Mouse (Mus musculus) intestine, postnatal 0 days (tissue): ENCODE results near the gene Pus7. TPM values are rescaled to one million over a fixed set of nuclear protein-coding genes. Genes with fewer than 3 reads are reported as not detected.
"Not testable (repeated sequence)": the region's sequence is repeated elsewhere in the genome, so short reads cannot be mapped to it uniquely, and the experiment has no call there.

Experiments used
- ATAC-seq: fragments of 200-750 bp; cut with Nextera tagmentation; 2 replicates; pipeline ENCODE4 v1.8.0; 2017; ENCODE audit warnings: mild to moderate bottlenecking, moderate TSS enrichment, moderate library complexity
- H3K27ac ChIP-seq: fragments of 300-500 bp; sonication (generic); 2 replicates; pipeline ENCODE4 v1.5.1; 2014; ENCODE audit warnings: mild to moderate bottlenecking, low read depth, low read length, moderate library complexity
- H3K27me3 ChIP-seq: fragments of 300-500 bp; sonication (generic); replicated peaks from 2 replicates; pipeline ENCODE4 v1.6.1; 2014; ENCODE audit warnings: low read length, mixed read lengths; ENCODE audit not compliant: control insufficient read depth, insufficient read depth
- H3K36me3 ChIP-seq: fragments of 300-500 bp; sonication (generic); 2 replicates; pipeline ENCODE4 v1.6.1; 2014; ENCODE audit warnings: mild to moderate bottlenecking, moderate library complexity; ENCODE audit not compliant: control insufficient read depth, insufficient read depth
- H3K4me1 ChIP-seq: fragments of 300-500 bp; sonication (generic); replicated peaks from 2 replicates; pipeline ENCODE4 v1.6.1; 2014; ENCODE audit warnings: antibody characterized with exemption, low read length, mixed read lengths; ENCODE audit not compliant: control insufficient read depth, insufficient read depth
- H3K4me2 ChIP-seq: fragments of 300-500 bp; sonication (generic); replicated peaks from 2 replicates; pipeline ENCODE4 v1.6.1; 2014; ENCODE audit warnings: low read depth, mild to moderate bottlenecking, moderate library complexity
- H3K4me3 ChIP-seq: fragments of 300-500 bp; sonication (generic); 2 replicates; pipeline ENCODE4 v1.5.1; 2014; ENCODE audit warnings: low read depth, low read length
- H3K9ac ChIP-seq: fragments of 300-500 bp; sonication (generic); 2 replicates; pipeline ENCODE4 v1.6.1; 2014; ENCODE audit warnings: mild to moderate bottlenecking, low read depth, low read length
- H3K9me3 ChIP-seq: fragments of 300-500 bp; sonication (generic); 2 replicates; pipeline ENCODE4 v1.6.1; 2016; ENCODE audit warnings: mixed run types; ENCODE audit not compliant: control insufficient read depth
- CTCF ChIP-seq: sonication (generic); IDR thresholded peaks from 2 replicates; pipeline ENCODE4 v1.5.1; 2016; ENCODE audit warnings: low read depth, mild to moderate bottlenecking, control low read depth, antibody characterized with exemption, moderate library complexity
- WGBS: fragments of 180-500 bp; shearing (Covaris S2); extraction: QIAGEN DNeasy Blood & Tissue Kit; methylation state at CpG from one replicate; pipeline ENCODE4 v1.1.7; 2014; 5-methylcytosine and 5-hydroxymethylcytosine counted together
- polyA plus RNA-seq: library from polyadenylated mRNA; unstranded; fragments of >200 nt; fragmentation: Nextera tagmentation; extraction: Ambion mirVana; gene quantifications from 2 replicates; pipeline ENCODE4 v1.2.1, GENCODE M21; 2015

The Pus7 gene
- polyA plus RNA-seq, 1 experiment from 2014 or later, result 6.1 TPM

DNA sequence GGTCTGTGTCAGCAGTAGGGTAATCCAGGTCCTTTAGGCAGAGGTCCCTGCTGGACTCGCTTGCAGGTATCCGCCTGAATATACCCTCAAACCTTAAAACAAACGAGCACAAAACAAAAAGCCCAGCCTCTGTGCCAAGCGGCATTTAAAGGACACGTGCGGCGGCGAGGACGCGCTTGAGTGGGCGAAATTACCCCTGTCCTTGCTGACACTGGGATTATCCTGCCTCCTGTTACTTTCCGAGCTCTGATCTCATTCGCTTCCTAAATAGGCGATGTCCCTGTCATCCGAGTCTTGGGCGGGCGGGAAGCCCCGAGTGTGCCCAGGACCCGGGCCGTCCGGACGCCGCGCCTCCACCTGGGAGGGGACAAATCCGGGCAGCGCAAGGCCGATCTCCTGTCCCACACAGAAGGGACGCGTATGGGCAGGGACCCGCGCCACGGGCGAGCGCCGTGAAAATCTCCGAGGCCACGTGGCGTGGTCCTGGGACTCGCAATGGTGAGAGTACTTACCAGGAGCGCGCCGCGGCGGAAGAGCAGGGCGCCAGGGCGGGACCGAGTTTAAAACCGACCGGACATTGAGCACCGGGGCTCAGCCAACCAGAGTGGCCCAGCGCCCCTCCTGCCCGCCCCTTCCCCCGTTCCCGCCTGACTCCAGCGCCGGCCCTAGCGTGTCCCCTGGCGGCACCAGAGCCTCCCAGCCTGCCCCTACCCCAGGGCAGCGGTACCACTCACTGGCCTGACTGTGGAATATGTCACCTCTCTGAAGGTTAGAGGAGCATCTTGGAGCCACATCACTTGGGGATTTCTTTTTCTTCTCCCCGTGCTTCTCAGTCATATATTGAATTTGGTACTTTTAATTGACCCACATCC is 71.1 kb downstream of the Pus7 start:
- peak; percentile 67 for TF ChIP-seq CTCF
- H3K27me3 ChIP-seq, result no peaks in the 10 kb centered on the region
- H3K9me3 ChIP-seq, result peaks cover 6% of the 10 kb centered on the region; the same call in 1 of the 2 replicates
- peak overlapping the region; percentile 81 for H3K4me2 ChIP-seq
- no peaks in the 10 kb centered on the region for H3K4me1 ChIP-seq
- peak; percentile 94 for ATAC-seq
- H3K4me3 ChIP-seq, result peak overlapping the region; percentile 53
- 4% methylated on average over 54 of the region's 60 CpGs for WGBS
- peak overlapping the region; percentile 35 for H3K9ac ChIP-seq
- H3K36me3 ChIP-seq, result peaks cover 14% of the 10 kb centered on the region; the same call in 1 of the 2 replicates
- H3K27ac ChIP-seq, result no peak overlapping the region

DNA sequence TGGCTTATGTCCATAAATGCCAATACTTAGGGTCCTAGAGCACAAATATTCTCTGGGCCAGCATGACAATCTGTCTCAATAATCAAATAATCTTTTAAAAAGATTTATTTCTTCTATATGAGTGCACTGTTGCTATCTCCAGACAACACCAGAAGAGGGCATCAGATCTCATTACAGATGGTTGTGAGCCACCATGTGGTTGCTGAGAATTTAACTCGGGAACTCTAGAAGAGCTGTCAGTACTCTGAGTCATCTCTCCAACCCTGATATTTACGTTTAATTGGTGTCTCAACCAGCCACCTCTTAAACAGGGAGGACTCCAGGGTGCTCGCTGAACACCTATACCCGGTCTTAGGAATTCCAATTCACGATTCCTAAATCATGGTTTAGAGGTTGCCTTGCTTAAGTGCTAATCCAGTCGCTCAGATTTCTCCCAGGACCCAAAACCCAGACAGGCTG is 71.8 kb downstream of the Pus7 start:
- H3K4me1 ChIP-seq, H3K27ac ChIP-seq, H3K9me3 ChIP-seq, ATAC-seq, H3K27me3 ChIP-seq: not testable (repeated sequence)
- WGBS, result 38% methylated on average over 6 of the region's 6 CpGs
- peaks cover 21% of the 10 kb centered on the region; the same call in 1 of the 2 replicates for H3K36me3 ChIP-seq
- H3K4me3 ChIP-seq, result peak overlapping the region; percentile 53
- peak overlapping the region; percentile 35 for H3K9ac ChIP-seq
- peak; percentile 52 for TF ChIP-seq CTCF
- H3K4me2 ChIP-seq, result peak overlapping the region; percentile 81

DNA sequence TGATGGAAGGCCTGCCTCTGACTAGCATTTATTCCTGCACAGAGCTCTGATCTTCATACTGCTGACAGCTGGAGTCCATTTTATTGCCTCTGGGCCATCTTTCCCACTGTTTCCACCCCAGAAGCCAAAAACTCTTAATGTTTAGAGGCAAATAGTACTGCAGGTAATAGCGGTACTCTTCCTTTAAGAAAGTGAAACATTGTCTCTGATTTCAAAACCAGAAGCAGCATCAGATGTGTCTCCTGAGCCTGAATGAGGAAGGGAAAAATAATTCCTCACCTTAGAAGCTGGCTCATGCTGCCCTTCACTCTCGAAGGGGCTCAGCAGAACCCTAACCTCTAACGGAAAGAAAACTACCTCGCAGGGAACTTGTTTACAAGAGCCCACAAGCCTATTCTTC is 72.3 kb downstream of the Pus7 start:
- no peak overlapping the region for H3K27ac ChIP-seq
- no peaks in the 10 kb centered on the region for H3K27me3 ChIP-seq
- H3K9ac ChIP-seq, result no peak overlapping the region
- H3K36me3 ChIP-seq, result peaks cover 24% of the 10 kb centered on the region; the same call in 1 of the 2 replicates
- TF ChIP-seq CTCF, result no peak
- H3K4me1 ChIP-seq, result no peaks in the 10 kb centered on the region
- H3K9me3 ChIP-seq, result peaks cover 6% of the 10 kb centered on the region; the same call in 1 of the 2 replicates
- H3K4me2 ChIP-seq, result no peak overlapping the region
- no peak for ATAC-seq
- 96% methylated on average over 4 of the region's 4 CpGs for WGBS
- no peak overlapping the region for H3K4me3 ChIP-seq

DNA sequence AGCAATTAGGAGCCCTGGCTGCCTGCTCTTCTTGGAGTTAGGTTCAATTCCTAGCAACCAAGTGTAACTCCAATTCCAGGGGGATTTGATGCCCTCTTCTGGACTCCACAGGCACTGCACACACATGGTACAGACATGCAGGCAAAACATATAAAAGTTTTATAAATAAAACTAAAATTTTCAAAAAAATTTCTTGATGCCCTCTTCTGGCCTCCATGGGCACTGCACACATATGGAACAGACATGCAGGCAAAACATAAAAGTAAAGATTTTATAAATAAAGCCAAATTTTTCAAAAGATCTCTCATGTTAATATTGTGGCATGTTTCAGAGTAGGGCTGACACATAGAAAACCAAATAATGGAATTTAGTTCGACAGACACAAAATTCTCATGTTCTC is 73.8 kb downstream of the Pus7 start:
- TF ChIP-seq CTCF, result 0 out of 2 replicates have a peak, but pooled peaks have one; percentile 3

DNA sequence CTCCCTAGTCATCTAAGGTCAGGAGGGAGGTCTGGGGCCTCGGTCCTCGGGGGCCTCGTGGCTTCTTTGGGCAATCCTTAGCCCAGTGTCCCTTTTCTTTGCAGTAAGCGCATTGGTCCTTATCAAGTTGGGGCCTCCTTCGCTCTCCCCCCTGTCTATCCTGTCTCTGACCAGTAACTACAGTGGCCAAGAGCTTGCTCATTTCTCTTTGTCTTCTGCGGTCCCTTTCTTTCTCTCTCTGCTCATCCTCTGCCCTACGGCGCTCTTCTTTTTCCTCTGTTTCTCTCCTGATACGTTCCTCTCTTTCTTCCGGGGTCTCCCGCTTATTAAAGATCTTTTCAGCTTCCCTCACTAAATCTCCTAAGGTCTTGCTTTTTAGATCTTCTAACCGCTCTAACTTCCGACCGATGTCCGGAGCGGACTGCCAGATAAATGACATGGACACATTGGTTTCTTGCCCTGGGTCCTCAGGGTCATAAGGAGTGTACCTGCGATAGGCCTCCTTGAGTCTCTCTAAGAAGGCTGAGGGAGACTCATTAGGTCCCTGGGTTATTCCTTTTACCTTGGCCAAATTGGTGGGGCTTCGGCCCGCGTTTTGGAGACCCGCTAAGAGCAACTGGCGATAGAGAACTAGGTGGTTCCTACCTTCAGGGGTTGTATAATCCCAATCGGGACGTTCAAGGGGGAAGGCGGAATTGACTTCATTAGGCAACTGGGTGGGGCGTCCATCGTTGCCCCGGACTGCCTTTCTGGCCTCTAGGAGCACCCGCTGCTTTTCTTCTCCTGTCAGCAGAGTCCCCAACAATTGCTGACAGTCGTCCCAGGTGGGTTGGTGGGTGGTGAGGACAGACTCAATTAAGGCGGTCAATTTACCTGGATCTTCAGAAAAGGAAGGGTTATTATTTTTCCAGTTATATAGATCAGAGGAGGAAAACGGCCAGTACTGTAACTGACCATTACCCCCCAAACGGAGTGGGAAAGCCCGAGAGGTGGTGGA is 76.6 kb downstream of the Pus7 start:
- not testable (repeated sequence) for H3K4me3 ChIP-seq, H3K27me3 ChIP-seq, H3K9ac ChIP-seq, H3K27ac ChIP-seq, ATAC-seq, H3K4me1 ChIP-seq, H3K4me2 ChIP-seq
- Histone ChIP-seq H3K9me3 (peaks cover 14% of the 10 kb centered on the region; the same call in 1 of the 2 replicates), H3K36me3 (peaks cover 38% of the 10 kb centered on the region)
- 97% methylated on average over 30 of the region's 34 CpGs for WGBS

More for the DNA sequence above, 73.8 kb downstream of the Pus7 start:
- Histone ChIP-seq H3K4me1 (no peaks in the 10 kb centered on the region), H3K27ac (no peak overlapping the region; the same call in 1 of the 2 replicates), H3K4me3 (no peak overlapping the region), H3K27me3 (no peaks in the 10 kb centered on the region), H3K36me3 (peaks cover 25% of the 10 kb centered on the region; the same call in 1 of the 2 replicates), H3K4me2 (no peak overlapping the region), H3K9me3 (peaks cover 6% of the 10 kb centered on the region; the same call in 1 of the 2 replicates), H3K9ac (no peak overlapping the region)
- ATAC-seq, result no peak
- WGBS, result 98% methylated on average over 1 of the region's 1 CpGs

DNA sequence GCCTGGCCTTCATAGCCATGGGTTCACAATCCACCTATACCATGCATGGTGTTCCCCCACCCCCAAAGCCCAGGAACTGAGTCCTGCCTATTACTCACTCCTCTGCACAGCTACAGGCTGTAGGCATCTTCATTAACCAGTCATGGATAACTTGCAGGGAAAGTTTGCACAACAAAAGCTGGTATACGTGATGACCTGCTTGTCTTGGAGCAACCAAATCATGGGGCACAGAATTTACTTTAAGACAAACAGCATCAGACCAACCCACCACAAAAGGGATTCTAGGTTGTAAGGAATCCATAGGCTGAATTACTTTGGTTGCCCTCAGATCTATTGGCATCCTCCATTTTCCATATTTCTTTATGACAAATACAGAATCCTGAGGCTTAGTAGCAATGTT is 86.1 kb downstream of the Pus7 start:
- Histone ChIP-seq H3K4me2 (no peak overlapping the region), H3K9me3 (peaks cover 16% of the 10 kb centered on the region; the same call in 1 of the 2 replicates), H3K9ac (no peak overlapping the region), H3K4me1 (no peaks in the 10 kb centered on the region), H3K36me3 (0 out of 2 replicates have a peak, but pooled peaks cover 6% of the 10 kb centered on the region), H3K27ac (no peak overlapping the region), H3K4me3 (no peak overlapping the region), H3K27me3 (no peaks in the 10 kb centered on the region)
- no peak for TF ChIP-seq CTCF
- ATAC-seq, result no peak
- 97% methylated on average over 1 of the region's 1 CpGs for WGBS

Other genes starting within 250 kb of the Pus7 start
- gene Srpk2, start 99.1 kb downstream of the Pus7 start, polyA plus RNA-seq, result 21.3 and 28.5 TPM in 2 replicates
- 12.4 and 14.7 TPM in 2 replicates for gene Rint1, start 4.0 kb upstream of the Pus7 start, polyA plus RNA-seq
- 111 and 118 TPM in 2 replicates for gene Tomm7, start 60.5 kb upstream of the Pus7 start, polyA plus RNA-seq
- 4.9 and 5.0 TPM in 2 replicates for gene Fam126a, start 247.0 kb upstream of the Pus7 start, polyA plus RNA-seq